Mouse (Mus musculus): ENCODE results near the gene Gfod2. TPM values are rescaled to one million over a fixed set of nuclear protein-coding genes. Genes with fewer than 3 reads are reported as not detected.

Gene Gfod2
- polyA plus RNA-seq, 1 experiment = 5.2 TPM

GRCm38 (mm10) chr8:105685796-105686308 lies 72.6 kb downstream of the Gfod2 start, which contains the start of gene Carmil2:
Gene Carmil2, plus strand, starts transcription at chr8:105686274.
- peak; percentile 41 for DNase-seq (ENCODE audit: low spot score)

- no peak for DNase-seq (ENCODE audit: low spot score)
Observed at GRCm38 (mm10) chr8:105685325-105685724, 73.1 kb downstream of the Gfod2 start.

- DNase-seq (ENCODE audit: low spot score) = no peak
Observed at GRCm38 (mm10) chr8:105677891-105678290, 80.6 kb downstream of the Gfod2 start.

Other genes with a start within 250 kb of the Gfod2 start
- gene Hsd11b2, start 239.9 kb downstream of the Gfod2 start, polyA plus RNA-seq (2012; rRNA removed) = 0.49 and 0.52 TPM in 2 replicates
- 144 and 148 TPM in 2 replicates for gene Atp6v0d1, start 192.6 kb downstream of the Gfod2 start, polyA plus RNA-seq (2012; rRNA removed)
- gene Ripor1, start 153.4 kb downstream of the Gfod2 start, polyA plus RNA-seq (2012; rRNA removed) = 12.1 and 26.0 TPM in 2 replicates
- 21.6 and 31.5 TPM in 2 replicates for gene Ctcf, start 122.1 kb downstream of the Gfod2 start, polyA plus RNA-seq (2012; rRNA removed)
- gene Agrp, start 121.3 kb downstream of the Gfod2 start, polyA plus RNA-seq (2012; rRNA removed) = 0.27 and 0.89 TPM in 2 replicates
- 0.53 and 0.61 TPM in 2 replicates for gene Carmil2, start 72.4 kb downstream of the Gfod2 start, polyA plus RNA-seq (2012; rRNA removed)
- 18.2 and 18.8 TPM in 2 replicates for gene Acd, start 57.6 kb downstream of the Gfod2 start, polyA plus RNA-seq (2012; rRNA removed)
- gene Pard6a, start 57.5 kb downstream of the Gfod2 start, polyA plus RNA-seq (2012; rRNA removed) = 11.2 and 15.4 TPM in 2 replicates
- gene 4933405L10Rik, start 51.0 kb downstream of the Gfod2 start, polyA plus RNA-seq (2012; rRNA removed) = not detected in 2 replicates
- 9.6 and 11.5 TPM in 2 replicates for gene Enkd1, start 50.5 kb downstream of the Gfod2 start, polyA plus RNA-seq (2012; rRNA removed)
- gene Ranbp10, start 68.7 kb upstream of the Gfod2 start, polyA plus RNA-seq (2012; rRNA removed) = 17.7 and 18.2 TPM in 2 replicates
- gene Tsnaxip1, start 69.1 kb upstream of the Gfod2 start, polyA plus RNA-seq (2012; rRNA removed) = not detected in 2 replicates
- gene Cenpt, start 94.6 kb upstream of the Gfod2 start, polyA plus RNA-seq (2012; rRNA removed) = 14.5 and 21.2 TPM in 2 replicates
- gene Thap11, start 96.5 kb upstream of the Gfod2 start, polyA plus RNA-seq (2012; rRNA removed) = 42.2 and 44.4 TPM in 2 replicates
- gene Nutf2, start 101.9 kb upstream of the Gfod2 start, polyA plus RNA-seq (2012; rRNA removed) = 79.8 and 95.3 TPM in 2 replicates
- 38.1 and 44.6 TPM in 2 replicates for gene Edc4, start 122.2 kb upstream of the Gfod2 start, polyA plus RNA-seq (2012; rRNA removed)
- 1.9 and 2.0 TPM in 2 replicates for gene Nrn1l, start 134.9 kb upstream of the Gfod2 start, polyA plus RNA-seq (2012; rRNA removed)
- gene Pskh1, start 141.8 kb upstream of the Gfod2 start, polyA plus RNA-seq (2012; rRNA removed) = 30.0 and 32.6 TPM in 2 replicates
- gene Ctrl, start 175.2 kb upstream of the Gfod2 start, polyA plus RNA-seq (2012; rRNA removed) = 1.4 and 1.8 TPM in 2 replicates
- 82.8 and 98.7 TPM in 2 replicates for gene Psmb10, start 179.8 kb upstream of the Gfod2 start, polyA plus RNA-seq (2012; rRNA removed)
- 3.7 and 5.2 TPM in 2 replicates for gene Lcat, start 184.7 kb upstream of the Gfod2 start, polyA plus RNA-seq (2012; rRNA removed)
- gene Slc12a4, start 207.4 kb upstream of the Gfod2 start, polyA plus RNA-seq (2012; rRNA removed) = 64.3 and 69.6 TPM in 2 replicates
- gene Dpep3, start 220.8 kb upstream of the Gfod2 start, polyA plus RNA-seq (2012; rRNA removed) = 0.12 and 0.17 TPM in 2 replicates
- gene Dus2, start 232.7 kb upstream of the Gfod2 start, polyA plus RNA-seq (2012; rRNA removed) = 16.6 and 19.3 TPM in 2 replicates
- gene Dpep2nb, start 247.3 kb upstream of the Gfod2 start, polyA plus RNA-seq (2012; rRNA removed) = 0.06 and 0.07 TPM in 2 replicates

All from urinary bladder, adult 2 months (tissue).